Mouse (Mus musculus) telencephalon, adult 2 months (tissue): ENCODE data around the gene Polr3c.
"Not testable (repeated sequence)": the region's sequence is repeated elsewhere in the genome, so short reads cannot be mapped to it uniquely, and the experiment has no call there.

Source experiments
- DNase-seq: peaks from one replicate; pipeline ENCODE4 v3.0.0-alpha.2; 2011; ENCODE audit warnings: low read depth, low spot score

Gene Polr3c

GRCm38 (mm10) chr3:96727343-96727827, at the start of gene Polr3c, which contains the start of gene Rnf115:
TSS of gene Polr3c (minus strand) at chr3:96727628.
TSS of gene Rnf115 (plus strand) at chr3:96727664.
- peak; percentile 93 for DNase-seq

GRCm38 (mm10) chr3:96777120-96777519, 49.7 kb upstream of the Polr3c start:
- no peak for DNase-seq

- DNase-seq, result no peak
These were observed 45.5 kb upstream of the Polr3c start for GRCm38 (mm10) chr3:96772949-96773348.

- no peak for DNase-seq
These were observed 42.5 kb upstream of the Polr3c start for GRCm38 (mm10) chr3:96769971-96770370.

- no peak for DNase-seq
These were observed 37.1 kb upstream of the Polr3c start for GRCm38 (mm10) chr3:96764528-96764927.

GRCm38 (mm10) chr3:96759695-96760094, 32.3 kb upstream of the Polr3c start:
- DNase-seq, result peak; percentile 45

GRCm38 (mm10) chr3:96757691-96758090, 30.3 kb upstream of the Polr3c start:
- no peak for DNase-seq

- DNase-seq, result no peak
These were observed 28.5 kb upstream of the Polr3c start for GRCm38 (mm10) chr3:96755935-96756334.

GRCm38 (mm10) chr3:96746829-96747228, 19.4 kb upstream of the Polr3c start:
- DNase-seq, result no peak

GRCm38 (mm10) chr3:96744348-96744747, 16.9 kb upstream of the Polr3c start:
- no peak for DNase-seq

GRCm38 (mm10) chr3:96740279-96740678, 12.9 kb upstream of the Polr3c start:
- DNase-seq, result not testable (repeated sequence)

GRCm38 (mm10) chr3:96737995-96738394, 10.6 kb upstream of the Polr3c start:
- DNase-seq, result no peak

GRCm38 (mm10) chr3:96737013-96737740, 9.7 kb upstream of the Polr3c start:
- DNase-seq, result no peak

GRCm38 (mm10) chr3:96735200-96735599, 7.8 kb upstream of the Polr3c start:
- DNase-seq, result no peak

GRCm38 (mm10) chr3:96733984-96734383, 6.6 kb upstream of the Polr3c start:
- DNase-seq, result no peak

GRCm38 (mm10) chr3:96730785-96731184, 3.4 kb upstream of the Polr3c start:
- DNase-seq, result no peak

- DNase-seq, result no peak
These were observed 2.0 kb upstream of the Polr3c start for GRCm38 (mm10) chr3:96729403-96729784.

- DNase-seq, result no peak
These were observed 1.4 kb upstream of the Polr3c start for GRCm38 (mm10) chr3:96728634-96729402.

GRCm38 (mm10) chr3:96727828-96728633, 603 bp upstream of the Polr3c start:
- DNase-seq, result peak; percentile 53

- DNase-seq, result no peak
These were observed 8.3 kb downstream of the Polr3c start for GRCm38 (mm10) chr3:96719173-96719572.

GRCm38 (mm10) chr3:96715854-96716253, 11.6 kb downstream of the Polr3c start:
- DNase-seq, result no peak

GRCm38 (mm10) chr3:96714286-96714685, 13.1 kb downstream of the Polr3c start:
- DNase-seq, result no peak
